Mouse (Mus musculus): ENCODE data around the gene Tomm6.
"Not testable (repeated sequence)": the region's sequence is repeated elsewhere in the genome, so short reads cannot be mapped to it uniquely, and the experiment has no call there.

The Tomm6 gene

GRCm38 (mm10) chr17:47655697-47656096 is 32.5 kb downstream of the Tomm6 start:
- DNase-seq (ENCODE audit: extremely low read depth, insufficient read length, low spot score), result no peak

GRCm38 (mm10) chr17:47654346-47654745 is 33.8 kb downstream of the Tomm6 start:
- not testable (repeated sequence) for DNase-seq (ENCODE audit: extremely low read depth, insufficient read length, low spot score)

- DNase-seq (ENCODE audit: extremely low read depth, insufficient read length, low spot score), result no peak
Observed at GRCm38 (mm10) chr17:47651953-47652352, 36.2 kb downstream of the Tomm6 start.

GRCm38 (mm10) chr17:47648966-47649365 is 39.2 kb downstream of the Tomm6 start:
- DNase-seq (ENCODE audit: extremely low read depth, insufficient read length, low spot score), result no peak

- DNase-seq (ENCODE audit: extremely low read depth, insufficient read length, low spot score), result peak; percentile 35
Observed at GRCm38 (mm10) chr17:47646683-47647082, 41.5 kb downstream of the Tomm6 start.

GRCm38 (mm10) chr17:47642992-47643391 is 45.2 kb downstream of the Tomm6 start:
- DNase-seq (ENCODE audit: extremely low read depth, insufficient read length, low spot score), result no peak

Data from 3134 (cell line).